ENCODE assay signal across 11 mouse cellular contexts in genomic region chr7:89680891-89681290, GRCm38 (mm10). TPM values are rescaled to one million over a fixed set of nuclear protein-coding genes. Genes with fewer than 3 reads are reported as not detected.
"Had no signal": no experiment of that assay in that cellular context is flagged by ENCODE, and none has a peak within 500 bp of the region (broad histone marks: within the 10 kb centered on the region; RNA-seq: fewer than 3 reads in every experiment).

No protein-coding gene starts in this region.

- DNase-seq: liver, postnatal 0 days; lung, adult 2 months; lung, postnatal 14 days; lung, postnatal 36 days; right cerebral cortex, postnatal 14 days; thymus, adult 2 months; thymus, postnatal 25 days; thymus, postnatal 4 days had no signal

RNA-seq across cellular contexts. Expression of gene Me3, which starts 48.7 kb away (rescaled TPM):
- total RNA-seq: megakaryocyte progenitor cell, adult 5-6 weeks; monocyte, adult 5-6 weeks; neutrophil, adult 5-6 weeks had no signal
